28 mouse cellular contexts compared by ENCODE assay signal in the genomic region with DNA sequence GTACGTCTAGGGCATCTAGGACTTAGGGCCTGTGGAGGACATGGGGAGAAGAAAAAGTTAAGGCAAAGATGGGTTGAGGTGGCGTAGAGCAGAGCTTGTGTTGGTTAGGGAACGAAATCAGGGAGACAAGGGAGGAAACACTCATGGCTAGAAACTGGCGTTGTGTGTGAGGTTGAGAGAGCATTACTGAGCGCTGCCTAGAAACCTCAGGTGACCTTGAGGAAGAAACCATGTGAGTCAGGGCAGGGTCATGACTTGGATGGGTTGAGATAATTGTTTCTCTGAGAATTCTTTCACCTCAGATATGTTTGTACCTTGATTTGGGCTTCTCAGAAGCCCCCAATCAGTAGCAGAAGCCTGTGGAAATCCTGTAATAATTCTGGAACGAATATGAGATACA. TPM values are rescaled to one million over a fixed set of nuclear protein-coding genes. Genes with fewer than 3 reads are reported as not detected.
"Had no signal": no experiment of that assay in that cellular context is flagged by ENCODE, and none has a peak within 500 bp of the region (broad histone marks: within the 10 kb centered on the region; RNA-seq: fewer than 3 reads in every experiment).

No protein-coding gene starts in this region.

- H3K36me3 ChIP-seq: liver, embryonic 15.5 days; midbrain, embryonic 12.5 days; neural tube, embryonic 13.5 days had no signal

- ATAC-seq: lung, postnatal 0 days; midbrain, embryonic 16.5 days had no signal

- H3K4me2 ChIP-seq: liver, embryonic 11.5 days; lung, embryonic 14.5 days; midbrain, embryonic 12.5 days; neural tube, embryonic 13.5 days had no signal

- H3K27me3 ChIP-seq: liver, embryonic 15.5 days; midbrain, embryonic 12.5 days; neural tube, embryonic 13.5 days had no signal

- H3K9me3 ChIP-seq: liver, embryonic 15.5 days; midbrain, embryonic 12.5 days; neural tube, embryonic 13.5 days had no signal

- H3K4me3 ChIP-seq: layer of hippocampus, adult 2 months; liver, embryonic 15.5 days; midbrain, embryonic 12.5 days; myocyte; neural tube, embryonic 13.5 days had no signal

- DNase-seq: kidney, adult 2 months; kidney, postnatal 25 days; layer of hippocampus, adult 9-11 months; lung, embryonic 14.5 days; thymus, postnatal 25 days had no signal

- H3K27ac ChIP-seq: kidney, postnatal 0 days; layer of hippocampus, adult 2 months; macrophage; midbrain, embryonic 12.5 days; neural tube, embryonic 13.5 days had no signal

- H3K4me1 ChIP-seq: neural tube, embryonic 13.5 days had no signal

- H3K9ac ChIP-seq: liver, embryonic 15.5 days; lung, embryonic 14.5 days; midbrain, embryonic 12.5 days; neural tube, embryonic 13.5 days had no signal

RNA-seq across cellular contexts. Expression of gene Gm6169, which starts 11.6 kb away (rescaled TPM):
- total RNA-seq: layer of hippocampus, adult 2 months had no signal

RNA-seq across cellular contexts. Expression of gene Fam169a, which starts 20.3 kb away (rescaled TPM):
- polyA plus RNA-seq: small intestine, adult 2 months; spleen, adult 2 months had no signal

RNA-seq across cellular contexts. Expression of gene 1700029F12Rik, which starts 53.3 kb away (rescaled TPM):
- total RNA-seq: layer of hippocampus, adult 2 months; layer of hippocampus, postnatal 25 days; left cerebral cortex, adult 18-20 months; left cerebral cortex, postnatal 36 days; megakaryocyte, adult 5-6 weeks; monocyte, adult 5-6 weeks; neutrophil, adult 5-6 weeks had no signal
- polyA plus RNA-seq: kidney, embryonic 14.5 days; kidney, postnatal 0 days; large intestine, adult 2 months; limb, embryonic 11.5 days; limb, embryonic 14.5 days; liver, embryonic 11.5 days; liver, embryonic 15.5 days; lung, embryonic 14.5 days; lung, postnatal 0 days; macrophage; midbrain, embryonic 12.5 days; midbrain, embryonic 16.5 days; myocyte; neural tube, embryonic 13.5 days; stomach, embryonic 16.5 days had no signal
